Mouse (Mus musculus): ENCODE measurements around the gene Copa. TPM values are rescaled to one million over a fixed set of nuclear protein-coding genes. Genes with fewer than 3 reads are reported as not detected.

Copa gene
- polyA plus RNA-seq, 1 experiment from 2014 or later, result 143 TPM

DNA sequence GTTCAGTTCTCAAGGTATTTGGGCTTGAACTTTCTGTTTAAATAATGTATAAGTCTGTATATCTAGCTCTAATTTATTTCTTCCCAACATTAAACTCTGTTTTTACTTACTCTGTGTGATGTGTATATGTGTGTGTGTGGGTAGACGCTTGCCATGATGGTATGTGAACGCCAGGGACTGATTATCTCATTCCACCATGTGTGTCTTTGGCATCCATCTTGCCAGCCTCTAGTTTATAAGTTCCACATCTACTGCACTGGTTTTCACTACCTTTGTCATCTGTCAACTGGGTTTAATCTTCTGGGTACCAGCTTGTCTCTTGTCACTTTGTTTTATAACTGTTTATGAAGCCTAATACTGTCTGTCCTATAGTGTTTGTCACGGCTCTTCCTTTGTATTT is 73.2 kb downstream of the Copa start:
- no peak for DNase-seq (ENCODE audit: low spot score)
- Histone ChIP-seq H3K9me3 (replicated peaks; ENCODE audit: low read length) (no peaks in the 10 kb centered on the region), H3K27me3 (ENCODE audit: insufficient read depth, low read length) (no peaks in the 10 kb centered on the region), H3K27ac (no peak overlapping the region), H3K9ac (ENCODE audit: low read depth, low read length) (no peak overlapping the region), H3K4me2 (ENCODE audit: low read length) (no peak overlapping the region), H3K4me1 (replicated peaks; ENCODE audit: insufficient read depth, low read length) (no peaks in the 10 kb centered on the region), H3K4me3 (replicated peaks; ENCODE audit: low read depth, low read length) (no peak overlapping the region), H3K36me3 (ENCODE audit: insufficient read depth, low read length) (peaks cover 36% of the 10 kb centered on the region)
- 92% methylated on average over 3 of the region's 3 CpGs for WGBS
- no peak for ATAC-seq (replicated peaks; ENCODE audit: low FRiP score, low read depth)
- no peak for TF ChIP-seq CTCF (IDR thresholded peaks at IDR 0.05; ENCODE audit: low read depth)

DNA sequence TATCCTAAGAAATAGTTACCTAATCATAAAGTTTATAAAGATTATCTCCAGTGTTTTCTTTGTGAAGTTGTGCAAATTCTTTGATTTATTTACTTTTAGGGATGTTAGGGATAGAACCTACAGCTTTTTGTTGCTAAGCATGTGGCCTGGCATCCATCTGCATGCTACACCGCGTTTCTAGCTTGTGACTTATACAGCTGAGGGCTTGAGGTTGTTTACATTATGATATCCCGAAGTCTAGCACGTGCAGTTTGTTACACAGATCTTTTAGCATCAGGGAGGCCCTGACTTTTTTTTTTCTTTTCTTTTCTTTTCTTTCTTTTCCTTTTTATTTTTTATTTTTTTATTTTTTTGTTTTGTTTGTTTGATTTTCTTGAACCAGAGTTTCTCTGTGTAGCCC is 77.6 kb downstream of the Copa start:
- no peak for ATAC-seq (replicated peaks; ENCODE audit: low FRiP score, low read depth)
- no peak overlapping the region for H3K4me3 ChIP-seq (replicated peaks; ENCODE audit: low read depth, low read length)
- WGBS, result 39% methylated on average over 4 of the region's 4 CpGs
- peaks cover 15% of the 10 kb centered on the region; the same call in 1 of the 2 replicates for H3K36me3 ChIP-seq (ENCODE audit: insufficient read depth, low read length)
- no peak overlapping the region for H3K9ac ChIP-seq (ENCODE audit: low read depth, low read length)
- no peak for TF ChIP-seq CTCF (IDR thresholded peaks at IDR 0.05; ENCODE audit: low read depth)
- no peaks in the 10 kb centered on the region for H3K9me3 ChIP-seq (replicated peaks; ENCODE audit: low read length)
- H3K27me3 ChIP-seq (ENCODE audit: insufficient read depth, low read length), result no peaks in the 10 kb centered on the region
- H3K4me2 ChIP-seq (ENCODE audit: low read length), result no peak overlapping the region
- H3K27ac ChIP-seq, result no peak overlapping the region
- DNase-seq (ENCODE audit: low spot score), result no peak
- peaks cover 3% of the 10 kb centered on the region; the same call in 1 of the 2 replicates for H3K4me1 ChIP-seq (replicated peaks; ENCODE audit: insufficient read depth, low read length)

DNA sequence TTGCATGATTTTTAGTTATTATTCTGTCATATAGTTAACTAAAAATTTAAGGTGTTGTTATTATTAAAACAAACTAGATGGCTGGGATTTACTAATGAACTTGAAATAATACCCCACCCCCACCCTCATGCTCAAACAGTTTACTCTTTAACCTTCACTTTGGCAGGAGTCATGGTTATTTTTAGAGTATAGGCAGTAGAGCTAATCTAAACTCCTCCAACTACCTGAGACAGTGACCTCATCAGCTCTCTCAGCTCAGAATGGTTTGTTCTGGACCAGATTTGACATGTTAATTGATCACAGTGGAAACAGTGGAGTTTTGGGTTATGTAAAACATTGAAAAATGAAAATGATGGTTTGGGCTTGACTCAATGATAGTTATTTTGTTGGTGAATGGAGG is 78.2 kb downstream of the Copa start:
- H3K27ac ChIP-seq, result no peak overlapping the region
- no peak overlapping the region for H3K9ac ChIP-seq (ENCODE audit: low read depth, low read length)
- H3K4me1 ChIP-seq (replicated peaks; ENCODE audit: insufficient read depth, low read length), result peaks cover 3% of the 10 kb centered on the region; the same call in 1 of the 2 replicates
- no peak for TF ChIP-seq CTCF (IDR thresholded peaks at IDR 0.05; ENCODE audit: low read depth)
- DNase-seq (ENCODE audit: low spot score) (no peak), ATAC-seq (replicated peaks; ENCODE audit: low FRiP score, low read depth) (no peak)
- no peaks in the 10 kb centered on the region for H3K27me3 ChIP-seq (ENCODE audit: insufficient read depth, low read length)
- peaks cover 12% of the 10 kb centered on the region; the same call in 1 of the 2 replicates for H3K36me3 ChIP-seq (ENCODE audit: insufficient read depth, low read length)
- H3K4me2 ChIP-seq (ENCODE audit: low read length), result no peak overlapping the region
- no peaks in the 10 kb centered on the region for H3K9me3 ChIP-seq (replicated peaks; ENCODE audit: low read length)
- no peak overlapping the region for H3K4me3 ChIP-seq (replicated peaks; ENCODE audit: low read depth, low read length)

DNA sequence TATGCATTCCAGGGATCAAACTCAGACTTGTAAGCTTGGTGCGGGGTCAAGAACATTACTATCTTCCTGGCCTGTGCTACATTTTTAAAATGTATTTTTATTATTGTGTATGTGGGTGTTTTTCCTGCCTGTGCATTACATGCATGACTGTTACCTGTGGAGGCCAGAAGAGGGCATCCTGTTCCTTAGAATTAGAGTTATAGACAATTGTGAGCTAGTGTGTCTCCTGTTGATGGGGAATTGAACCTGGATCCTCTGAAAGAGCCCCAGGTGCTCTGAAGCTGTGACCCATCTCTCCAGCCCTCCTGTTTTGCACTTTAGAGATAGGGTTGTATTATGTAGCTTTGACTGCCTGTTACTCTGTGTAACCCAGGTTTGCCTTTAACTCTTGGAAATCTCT is 79.7 kb downstream of the Copa start:
- DNase-seq (ENCODE audit: low spot score) (peak; percentile 58), ATAC-seq (replicated peaks; ENCODE audit: low FRiP score, low read depth) (no peak)
- Histone ChIP-seq H3K4me2 (ENCODE audit: low read length) (no peak overlapping the region), H3K9me3 (replicated peaks; ENCODE audit: low read length) (no peaks in the 10 kb centered on the region), H3K27ac (no peak overlapping the region), H3K4me1 (replicated peaks; ENCODE audit: insufficient read depth, low read length) (peaks cover 3% of the 10 kb centered on the region; the same call in 1 of the 2 replicates), H3K36me3 (ENCODE audit: insufficient read depth, low read length) (peaks cover 13% of the 10 kb centered on the region; the same call in 1 of the 2 replicates), H3K9ac (ENCODE audit: low read depth, low read length) (no peak overlapping the region), H3K4me3 (replicated peaks; ENCODE audit: low read depth, low read length) (no peak overlapping the region), H3K27me3 (ENCODE audit: insufficient read depth, low read length) (no peaks in the 10 kb centered on the region)
- peak; percentile 65; the same call in 1 of the 2 replicates for TF ChIP-seq CTCF (IDR thresholded peaks at IDR 0.05; ENCODE audit: low read depth)
- WGBS, result 93% methylated on average over 1 of the region's 1 CpGs

DNA sequence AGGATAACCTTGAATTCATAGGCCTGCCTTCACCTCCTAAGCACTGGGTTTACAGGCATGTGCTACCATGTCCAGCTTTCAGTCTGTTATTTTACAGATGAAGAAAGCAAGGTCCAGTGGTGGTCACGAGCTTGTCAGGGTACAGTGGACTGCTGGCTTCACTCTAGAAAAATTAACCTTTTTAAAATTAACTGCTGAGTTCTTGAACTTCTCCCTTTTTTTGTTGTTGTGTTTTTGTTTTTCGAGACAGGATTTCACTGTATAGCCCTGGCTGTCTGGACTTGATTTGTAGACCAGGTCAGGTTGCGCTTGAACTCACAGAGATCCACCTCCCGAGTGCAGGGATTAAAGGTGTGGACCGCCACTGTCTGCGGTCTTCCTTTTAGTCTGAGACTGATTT is 80.6 kb downstream of the Copa start:
- WGBS, result 43% methylated on average over 6 of the region's 6 CpGs
- peaks cover 19% of the 10 kb centered on the region; the same call in 1 of the 2 replicates for H3K36me3 ChIP-seq (ENCODE audit: insufficient read depth, low read length)
- ATAC-seq (replicated peaks; ENCODE audit: low FRiP score, low read depth) (0 out of 2 replicates have a peak, but pooled peaks have one; percentile 57), DNase-seq (ENCODE audit: low spot score) (no peak)
- no peaks in the 10 kb centered on the region for H3K27me3 ChIP-seq (ENCODE audit: insufficient read depth, low read length)
- H3K4me1 ChIP-seq (replicated peaks; ENCODE audit: insufficient read depth, low read length), result peaks cover 3% of the 10 kb centered on the region; the same call in 1 of the 2 replicates
- H3K27ac ChIP-seq, result no peak overlapping the region
- TF ChIP-seq CTCF (IDR thresholded peaks at IDR 0.05; ENCODE audit: low read depth), result no peak
- no peak overlapping the region for H3K4me3 ChIP-seq (replicated peaks; ENCODE audit: low read depth, low read length)
- no peak overlapping the region for H3K9ac ChIP-seq (ENCODE audit: low read depth, low read length)
- H3K4me2 ChIP-seq (ENCODE audit: low read length), result no peak overlapping the region
- no peaks in the 10 kb centered on the region for H3K9me3 ChIP-seq (replicated peaks; ENCODE audit: low read length)

DNA sequence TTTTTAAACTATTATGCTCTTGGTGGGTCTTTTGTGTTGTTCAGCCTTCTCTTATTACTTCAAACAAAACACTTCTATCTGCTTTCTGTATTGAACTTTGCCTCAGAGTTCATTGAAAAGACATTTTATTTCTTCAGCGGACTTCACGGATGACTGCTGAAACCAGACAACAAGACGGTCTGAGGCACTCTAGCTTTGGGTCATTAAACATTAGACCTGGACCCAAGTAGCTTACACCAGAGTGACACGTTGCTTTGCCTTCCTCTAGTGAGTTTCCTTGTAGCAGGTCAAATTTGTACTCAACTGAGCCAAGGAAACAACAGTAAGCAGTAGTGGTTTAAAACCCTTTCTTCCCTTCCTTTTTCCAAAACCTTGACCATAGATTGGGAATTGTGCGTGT is 85.6 kb downstream of the Copa start:
- H3K9me3 ChIP-seq (replicated peaks; ENCODE audit: low read length), result no peaks in the 10 kb centered on the region
- H3K9ac ChIP-seq (ENCODE audit: low read depth, low read length), result no peak overlapping the region
- no peaks in the 10 kb centered on the region for H3K27me3 ChIP-seq (ENCODE audit: insufficient read depth, low read length)
- no peak for TF ChIP-seq CTCF (IDR thresholded peaks at IDR 0.05; ENCODE audit: low read depth)
- H3K27ac ChIP-seq, result peak overlapping the region; percentile 82
- H3K4me2 ChIP-seq (ENCODE audit: low read length), result no peak overlapping the region; the same call in 1 of the 2 replicates
- ATAC-seq (replicated peaks; ENCODE audit: low FRiP score, low read depth) (peak; percentile 91), DNase-seq (ENCODE audit: low spot score) (peak; percentile 81)
- peaks cover 3% of the 10 kb centered on the region; the same call in 1 of the 2 replicates for H3K4me1 ChIP-seq (replicated peaks; ENCODE audit: insufficient read depth, low read length)
- WGBS, result 46% methylated on average over 5 of the region's 5 CpGs
- H3K4me3 ChIP-seq (replicated peaks; ENCODE audit: low read depth, low read length), result no peak overlapping the region
- H3K36me3 ChIP-seq (ENCODE audit: insufficient read depth, low read length), result peaks cover 40% of the 10 kb centered on the region

DNA sequence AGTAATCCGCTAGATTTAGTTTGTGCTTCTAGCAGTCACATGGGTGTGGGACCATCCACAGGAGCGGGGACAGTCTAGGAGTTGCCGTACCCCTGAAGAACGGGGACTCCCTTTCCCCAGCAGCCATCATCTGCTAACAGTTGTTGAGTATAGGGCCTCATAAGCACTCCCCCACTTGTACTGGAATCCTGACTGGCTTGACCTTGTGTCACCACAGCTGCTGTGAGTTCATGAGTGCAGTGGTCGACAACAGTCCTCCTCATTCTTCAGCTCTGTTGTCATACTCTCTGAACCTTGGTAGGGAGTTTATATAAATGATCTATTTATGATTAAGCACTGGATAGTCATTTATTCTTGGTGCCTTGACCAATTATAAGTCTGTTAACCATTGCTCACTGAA is 87.5 kb downstream of the Copa start:
- TF ChIP-seq CTCF (IDR thresholded peaks at IDR 0.05; ENCODE audit: low read depth), result no peak
- ATAC-seq (replicated peaks; ENCODE audit: low FRiP score, low read depth) (peak; percentile 34; the same call in 1 of the 2 replicates), DNase-seq (ENCODE audit: low spot score) (peak; percentile 12)
- Histone ChIP-seq H3K27me3 (ENCODE audit: insufficient read depth, low read length) (no peaks in the 10 kb centered on the region), H3K36me3 (ENCODE audit: insufficient read depth, low read length) (peaks cover 51% of the 10 kb centered on the region), H3K4me2 (ENCODE audit: low read length) (no peak overlapping the region), H3K9me3 (replicated peaks; ENCODE audit: low read length) (no peaks in the 10 kb centered on the region), H3K4me3 (replicated peaks; ENCODE audit: low read depth, low read length) (no peak overlapping the region), H3K4me1 (replicated peaks; ENCODE audit: insufficient read depth, low read length) (no peaks in the 10 kb centered on the region), H3K9ac (ENCODE audit: low read depth, low read length) (no peak overlapping the region), H3K27ac (no peak overlapping the region)
- WGBS, result 85% methylated on average over 5 of the region's 5 CpGs

Other genes starting within 250 kb of the Copa start
- 1.7 and 1.8 TPM in 2 replicates for gene Cd84, start 242.8 kb upstream of the Copa start, polyA plus RNA-seq (2015; fragmentation: Nextera tagmentation; extraction: Ambion mirVana)
- not detected in 2 replicates for gene Gm10521, start 186.9 kb upstream of the Copa start, polyA plus RNA-seq (2015; fragmentation: Nextera tagmentation; extraction: Ambion mirVana)
- gene Slamf6, start 165.0 kb upstream of the Copa start, polyA plus RNA-seq (2015; fragmentation: Nextera tagmentation; extraction: Ambion mirVana), result 0.27 and 0.36 TPM in 2 replicates
- 13.6 and 13.8 TPM in 2 replicates for gene Vangl2, start 54.1 kb upstream of the Copa start, polyA plus RNA-seq (2015; fragmentation: Nextera tagmentation; extraction: Ambion mirVana)
- not detected in 2 replicates for gene Nhlh1, start 25.0 kb upstream of the Copa start, polyA plus RNA-seq (2015; fragmentation: Nextera tagmentation; extraction: Ambion mirVana)
- 129 and 135 TPM in 2 replicates for gene Ncstn, start 266 bp downstream of the Copa start, polyA plus RNA-seq (2015; fragmentation: Nextera tagmentation; extraction: Ambion mirVana)
- 133 and 136 TPM in 2 replicates for gene Pex19, start 44.2 kb downstream of the Copa start, polyA plus RNA-seq (2015; fragmentation: Nextera tagmentation; extraction: Ambion mirVana)
- gene Dcaf8, start 65.6 kb downstream of the Copa start, polyA plus RNA-seq (2015; fragmentation: Nextera tagmentation; extraction: Ambion mirVana), result 110 and 123 TPM in 2 replicates
- gene Pea15a, start 124.3 kb downstream of the Copa start, polyA plus RNA-seq (2015; fragmentation: Nextera tagmentation; extraction: Ambion mirVana), result 91.8 and 103 TPM in 2 replicates
- 2.4 and 3.1 TPM in 2 replicates for gene Casq1, start 137.3 kb downstream of the Copa start, polyA plus RNA-seq (2015; fragmentation: Nextera tagmentation; extraction: Ambion mirVana)
- not detected in 2 replicates for gene Atp1a4, start 175.9 kb downstream of the Copa start, polyA plus RNA-seq (2015; fragmentation: Nextera tagmentation; extraction: Ambion mirVana)
- gene Igsf8, start 179.1 kb downstream of the Copa start, polyA plus RNA-seq (2015; fragmentation: Nextera tagmentation; extraction: Ambion mirVana), result 39.0 and 43.0 TPM in 2 replicates
- gene Atp1a2, start 215.5 kb downstream of the Copa start, polyA plus RNA-seq (2015; fragmentation: Nextera tagmentation; extraction: Ambion mirVana), result 1.6 and 2.0 TPM in 2 replicates
- gene Kcnj9, start 246.8 kb downstream of the Copa start, polyA plus RNA-seq (2015; fragmentation: Nextera tagmentation; extraction: Ambion mirVana), result 0.03 and 0.06 TPM in 2 replicates

All from kidney, postnatal 0 days (tissue).